Mouse (Mus musculus) intestine, embryonic 16.5 days (tissue): Measurements from ENCODE around the gene Gm973. TPM values are rescaled to one million over a fixed set of nuclear protein-coding genes. Genes with fewer than 3 reads are reported as not detected.

Source experiments
- ATAC-seq: fragments of 200-750 bp; cut with Nextera tagmentation; 2 replicates; pipeline ENCODE4 v1.8.0; 2017; ENCODE audit warnings: moderate TSS enrichment, moderate library complexity
- H3K27ac ChIP-seq: fragments of 300-500 bp; sonication (generic); 2 replicates; pipeline ENCODE4 v1.5.1; 2014; ENCODE audit warnings: mild to moderate bottlenecking, low read length
- H3K27me3 ChIP-seq: fragments of 300-500 bp; sonication (generic); replicated peaks from 2 replicates; pipeline ENCODE4 v1.6.1; 2014; ENCODE audit warnings: low read length, control low read depth, mixed read lengths; ENCODE audit not compliant: control insufficient read depth, insufficient read depth
- H3K36me3 ChIP-seq: fragments of 300-500 bp; sonication (generic); 2 replicates; pipeline ENCODE4 v1.6.1; 2014; ENCODE audit warnings: low read length, control low read depth; ENCODE audit not compliant: control insufficient read depth, insufficient read depth
- H3K4me1 ChIP-seq: fragments of 300-500 bp; sonication (generic); 2 replicates; pipeline ENCODE4 v1.6.1; 2014; ENCODE audit warnings: low read length, control low read depth, mixed read lengths; ENCODE audit not compliant: control insufficient read depth, insufficient read depth
- H3K4me2 ChIP-seq: fragments of 300-500 bp; sonication (generic); 2 replicates; pipeline ENCODE4 v1.6.1; 2014; ENCODE audit warnings: low read depth, low read length, control low read depth
- H3K4me3 ChIP-seq: fragments of 300-500 bp; sonication (generic); 2 replicates; pipeline ENCODE4 v1.5.1; 2014; ENCODE audit warnings: mild to moderate bottlenecking, low read length
- H3K9ac ChIP-seq: fragments of 300-500 bp; sonication (generic); 2 replicates; pipeline ENCODE4 v1.6.1; 2014; ENCODE audit warnings: low read depth, low read length
- H3K9me3 ChIP-seq: fragments of 300-500 bp; sonication (generic); 2 replicates; pipeline ENCODE4 v1.6.1; 2016; ENCODE audit warnings: low read length, control low read depth; ENCODE audit not compliant: control insufficient read depth
- WGBS: fragments of 180-500 bp; shearing (Covaris S2); extraction: QIAGEN DNeasy Blood & Tissue Kit; methylation state at CpG from one replicate; pipeline ENCODE4 v1.1.7; 2014; 5-methylcytosine and 5-hydroxymethylcytosine counted together
- polyA plus RNA-seq: library from polyadenylated mRNA; unstranded; fragments of >200 nt; fragmentation: Nextera tagmentation; extraction: Ambion mirVana; gene quantifications from 2 replicates; pipeline ENCODE4 v1.2.1, GENCODE M21; 2015

The Gm973 gene
- polyA plus RNA-seq, 1 experiment from 2014 or later: 0.49 TPM

GRCm38 (mm10) chr1:59592359-59592758 lies 76.3 kb downstream of the Gm973 start:
- WGBS: 20% methylated on average over 10 of the region's 10 CpGs
- peak overlapping the region; percentile 34; the same call in 1 of the 2 replicates for H3K4me2 ChIP-seq

GRCm38 (mm10) chr1:59592876-59593275 lies 76.8 kb downstream of the Gm973 start:
- WGBS: 32% methylated on average over 12 of the region's 12 CpGs
- no peaks in the 10 kb centered on the region for H3K9me3 ChIP-seq

More at GRCm38 (mm10) chr1:59592359-59592758, 76.3 kb downstream of the Gm973 start:
- no peaks in the 10 kb centered on the region for H3K4me1 ChIP-seq
- no peaks in the 10 kb centered on the region for H3K27me3 ChIP-seq
- no peaks in the 10 kb centered on the region for H3K36me3 ChIP-seq
- ATAC-seq: no peak
- no peak overlapping the region for H3K9ac ChIP-seq
- no peak overlapping the region for H3K27ac ChIP-seq
- no peak overlapping the region for H3K4me3 ChIP-seq
- no peaks in the 10 kb centered on the region for H3K9me3 ChIP-seq

GRCm38 (mm10) chr1:59593622-59594035 lies 77.6 kb downstream of the Gm973 start:
- 82% methylated on average over 2 of the region's 2 CpGs for WGBS
- no peak overlapping the region for H3K4me2 ChIP-seq
- no peak for ATAC-seq
- H3K4me1 ChIP-seq: no peaks in the 10 kb centered on the region
- H3K9ac ChIP-seq: no peak overlapping the region
- no peak overlapping the region for H3K4me3 ChIP-seq
- H3K27me3 ChIP-seq: no peaks in the 10 kb centered on the region
- H3K9me3 ChIP-seq: no peaks in the 10 kb centered on the region
- H3K36me3 ChIP-seq: no peaks in the 10 kb centered on the region
- no peak overlapping the region for H3K27ac ChIP-seq

More at GRCm38 (mm10) chr1:59592876-59593275, 76.8 kb downstream of the Gm973 start:
- Histone ChIP-seq H3K27ac (no peak overlapping the region), H3K4me1 (no peaks in the 10 kb centered on the region), H3K4me3 (no peak overlapping the region), H3K36me3 (no peaks in the 10 kb centered on the region), H3K27me3 (no peaks in the 10 kb centered on the region), H3K9ac (no peak overlapping the region), H3K4me2 (peak overlapping the region; percentile 34; the same call in 1 of the 2 replicates)
- no peak for ATAC-seq

GRCm38 (mm10) chr1:59594586-59595266 lies 78.7 kb downstream of the Gm973 start:
- H3K9ac ChIP-seq: no peak overlapping the region
- no peaks in the 10 kb centered on the region for H3K27me3 ChIP-seq
- H3K27ac ChIP-seq: no peak overlapping the region
- H3K4me3 ChIP-seq: no peak overlapping the region
- H3K4me1 ChIP-seq: no peaks in the 10 kb centered on the region
- 71% methylated on average over 11 of the region's 11 CpGs for WGBS
- no peak overlapping the region for H3K4me2 ChIP-seq
- ATAC-seq: no peak
- no peaks in the 10 kb centered on the region for H3K9me3 ChIP-seq
- no peaks in the 10 kb centered on the region for H3K36me3 ChIP-seq

GRCm38 (mm10) chr1:59595609-59596008 lies 79.5 kb downstream of the Gm973 start:
- Histone ChIP-seq H3K4me2 (no peak overlapping the region), H3K27me3 (no peaks in the 10 kb centered on the region), H3K36me3 (no peaks in the 10 kb centered on the region), H3K4me3 (no peak overlapping the region), H3K9me3 (no peaks in the 10 kb centered on the region), H3K4me1 (no peaks in the 10 kb centered on the region), H3K9ac (no peak overlapping the region), H3K27ac (no peak overlapping the region)
- no peak for ATAC-seq
- 71% methylated on average over 9 of the region's 9 CpGs for WGBS

- Histone ChIP-seq H3K27me3 (no peaks in the 10 kb centered on the region), H3K4me3 (no peak overlapping the region), H3K9me3 (no peaks in the 10 kb centered on the region), H3K27ac (no peak overlapping the region), H3K4me1 (no peaks in the 10 kb centered on the region), H3K4me2 (no peak overlapping the region), H3K9ac (no peak overlapping the region), H3K36me3 (no peaks in the 10 kb centered on the region)
- WGBS: 46% methylated on average over 11 of the region's 11 CpGs
- no peak for ATAC-seq
Observed at GRCm38 (mm10) chr1:59602531-59603416, 86.7 kb downstream of the Gm973 start.

GRCm38 (mm10) chr1:59603417-59603712 lies 87.3 kb downstream of the Gm973 start:
- Histone ChIP-seq H3K9ac (no peak overlapping the region), H3K36me3 (no peaks in the 10 kb centered on the region), H3K4me2 (no peak overlapping the region), H3K4me3 (no peak overlapping the region), H3K27me3 (no peaks in the 10 kb centered on the region), H3K27ac (no peak overlapping the region), H3K9me3 (no peaks in the 10 kb centered on the region), H3K4me1 (no peaks in the 10 kb centered on the region)
- no peak for ATAC-seq
- 80% methylated on average over 2 of the region's 2 CpGs for WGBS

GRCm38 (mm10) chr1:59603893-59604292 lies 87.8 kb downstream of the Gm973 start:
- Histone ChIP-seq H3K4me2 (no peak overlapping the region), H3K9ac (no peak overlapping the region), H3K4me1 (no peaks in the 10 kb centered on the region), H3K4me3 (no peak overlapping the region), H3K27ac (no peak overlapping the region), H3K9me3 (no peaks in the 10 kb centered on the region), H3K36me3 (no peaks in the 10 kb centered on the region), H3K27me3 (no peaks in the 10 kb centered on the region)
- no peak for ATAC-seq
- 29% methylated on average over 11 of the region's 11 CpGs for WGBS

- 88% methylated on average over 13 of the region's 13 CpGs for WGBS
- H3K9ac ChIP-seq: no peak overlapping the region
- H3K27me3 ChIP-seq: no peaks in the 10 kb centered on the region
- 0 out of 2 replicates have a peak, but pooled peaks cover 2% of the 10 kb centered on the region for H3K9me3 ChIP-seq
- H3K4me1 ChIP-seq: no peaks in the 10 kb centered on the region
- ATAC-seq: no peak
- no peak overlapping the region for H3K4me3 ChIP-seq
- H3K4me2 ChIP-seq: no peak overlapping the region
- H3K27ac ChIP-seq: no peak overlapping the region
- H3K36me3 ChIP-seq: no peaks in the 10 kb centered on the region
Observed at GRCm38 (mm10) chr1:59606479-59606878, 90.4 kb downstream of the Gm973 start.
